Mouse (Mus musculus) c-Kit-positive CD71-positive TER-119-negative erythroid progenitor cells, embryonic 14.5 days (primary cell): ENCODE data around the gene Pla2g7.

Experiments used
- DNase-seq: peaks from one replicate; pipeline ENCODE4 v3.0.0-alpha.2; 2013; ENCODE audit warnings: low read depth

Gene Pla2g7

GRCm38 (mm10) chr17:43581012-43581467, 13.1 kb downstream of the Pla2g7 start:
- DNase-seq = no peak

GRCm38 (mm10) chr17:43584771-43585170, 16.9 kb downstream of the Pla2g7 start:
- DNase-seq = no peak

GRCm38 (mm10) chr17:43587278-43587677, 19.4 kb downstream of the Pla2g7 start:
- no peak for DNase-seq

- DNase-seq = no peak
These were observed 21.9 kb downstream of the Pla2g7 start for GRCm38 (mm10) chr17:43589750-43590149.

GRCm38 (mm10) chr17:43590531-43590930, 22.6 kb downstream of the Pla2g7 start:
- DNase-seq = no peak

- no peak for DNase-seq
These were observed 24.7 kb downstream of the Pla2g7 start for GRCm38 (mm10) chr17:43592296-43593291.

GRCm38 (mm10) chr17:43597742-43598141, 29.8 kb downstream of the Pla2g7 start:
- no peak for DNase-seq

GRCm38 (mm10) chr17:43598706-43599105, 30.8 kb downstream of the Pla2g7 start:
- DNase-seq = no peak

- DNase-seq = peak; percentile 37
These were observed 38.8 kb downstream of the Pla2g7 start for GRCm38 (mm10) chr17:43606704-43607103.

- DNase-seq = peak; percentile 32
These were observed 43.7 kb downstream of the Pla2g7 start for GRCm38 (mm10) chr17:43611586-43611985.

GRCm38 (mm10) chr17:43612221-43612620, 44.3 kb downstream of the Pla2g7 start:
- no peak for DNase-seq

- DNase-seq = no peak
These were observed 51.3 kb downstream of the Pla2g7 start for GRCm38 (mm10) chr17:43619156-43619555.

GRCm38 (mm10) chr17:43622076-43622475, 54.2 kb downstream of the Pla2g7 start:
- DNase-seq = no peak

- DNase-seq = no peak
These were observed 60.3 kb downstream of the Pla2g7 start for GRCm38 (mm10) chr17:43628246-43628645.

GRCm38 (mm10) chr17:43629026-43629495, 61.2 kb downstream of the Pla2g7 start:
- DNase-seq = no peak

- no peak for DNase-seq
These were observed 61.9 kb downstream of the Pla2g7 start, which contains the start of gene Tdrd6 for GRCm38 (mm10) chr17:43629496-43630426. Gene Tdrd6, minus strand, starts transcription at chr17:43630299.

GRCm38 (mm10) chr17:43630427-43630760, 62.5 kb downstream of the Pla2g7 start:
- DNase-seq = no peak

- DNase-seq = no peak
These were observed 69.2 kb downstream of the Pla2g7 start for GRCm38 (mm10) chr17:43637146-43637545.

GRCm38 (mm10) chr17:43640825-43641224, 72.9 kb downstream of the Pla2g7 start:
- DNase-seq = no peak

- DNase-seq = no peak
These were observed 75.3 kb downstream of the Pla2g7 start for GRCm38 (mm10) chr17:43643191-43643590.

GRCm38 (mm10) chr17:43644375-43644774, 76.5 kb downstream of the Pla2g7 start:
- DNase-seq = no peak

GRCm38 (mm10) chr17:43645136-43645535, 77.2 kb downstream of the Pla2g7 start:
- no peak for DNase-seq
